Mouse (Mus musculus): Measurements from ENCODE around the gene M1ap. TPM values are rescaled to one million over a fixed set of nuclear protein-coding genes. Genes with fewer than 3 reads are reported as not detected.

Gene M1ap
- polyA plus RNA-seq, 1 experiment from 2014 or later, result 8.2 TPM

DNA sequence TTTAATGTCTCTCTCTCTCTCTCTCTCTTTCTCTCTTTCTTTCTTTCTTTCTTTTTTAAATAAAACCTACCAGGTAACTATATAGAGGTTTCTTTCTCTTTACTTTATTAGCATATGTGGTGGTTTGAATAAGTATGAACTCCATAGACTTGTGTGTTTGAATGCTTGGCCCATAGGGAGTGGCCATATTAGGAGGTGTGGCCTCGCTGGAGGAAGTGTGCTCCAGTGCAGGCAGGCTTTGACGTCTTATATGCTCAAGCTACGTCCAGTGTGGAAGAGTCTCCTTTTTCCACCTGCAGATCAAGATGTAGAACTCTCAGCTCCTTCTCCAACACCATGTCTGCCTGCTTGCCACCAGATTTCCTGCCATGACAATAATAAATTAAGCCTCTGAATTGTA, 72.3 kb downstream of the M1ap start:
- WGBS, result 64% methylated on average over 3 of the region's 3 CpGs
- no peak overlapping the region for H3K27ac ChIP-seq (ENCODE audit: low read depth, low read length)
- no peaks in the 10 kb centered on the region for H3K27me3 ChIP-seq (replicated peaks; ENCODE audit: control insufficient read depth, insufficient read depth, low read length)
- no peak for DNase-seq (ENCODE audit: low spot score)
- H3K4me3 ChIP-seq (ENCODE audit: low read depth, low read length), result no peak overlapping the region
- peaks cover 40% of the 10 kb centered on the region for H3K4me1 ChIP-seq (replicated peaks; ENCODE audit: control insufficient read depth, insufficient read depth, low read length)
- no peak overlapping the region for H3K4me2 ChIP-seq
- ATAC-seq (replicated peaks; ENCODE audit: low FRiP score), result no peak
- H3K9ac ChIP-seq (ENCODE audit: low read depth, low read length), result no peak overlapping the region
- H3K9me3 ChIP-seq (ENCODE audit: control insufficient read depth, low read length), result no peaks in the 10 kb centered on the region
- no peaks in the 10 kb centered on the region for H3K36me3 ChIP-seq (ENCODE audit: control insufficient read depth, insufficient read depth, low read length)

DNA sequence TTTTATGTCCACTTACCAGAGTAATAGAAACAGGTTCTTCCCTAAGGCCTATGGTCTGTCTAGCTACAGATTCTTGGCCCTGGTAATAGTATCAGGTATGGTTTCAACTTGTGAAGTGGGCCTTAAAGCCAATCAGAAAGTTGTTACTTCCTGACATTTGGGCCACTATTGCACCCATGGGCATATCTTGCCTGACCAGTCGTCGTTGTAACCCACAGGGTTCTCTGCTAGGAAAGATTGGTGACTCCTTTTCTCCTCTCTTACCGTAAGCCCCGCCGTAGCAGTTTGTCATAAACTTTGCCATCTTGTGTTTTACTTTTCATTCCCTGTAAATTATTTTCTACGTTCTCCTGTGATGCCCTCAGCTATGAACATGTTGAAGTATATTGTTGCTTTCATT, 73.4 kb downstream of the M1ap start:
- no peaks in the 10 kb centered on the region for H3K27me3 ChIP-seq (replicated peaks; ENCODE audit: control insufficient read depth, insufficient read depth, low read length)
- DNase-seq (ENCODE audit: low spot score) (no peak), ATAC-seq (replicated peaks; ENCODE audit: low FRiP score) (peak; percentile 64)
- H3K27ac ChIP-seq (ENCODE audit: low read depth, low read length), result peak overlapping the region; percentile 45; the same call in 1 of the 2 replicates
- 51% methylated on average over 6 of the region's 6 CpGs for WGBS
- no peak overlapping the region for H3K4me2 ChIP-seq
- H3K9me3 ChIP-seq (ENCODE audit: control insufficient read depth, low read length), result no peaks in the 10 kb centered on the region
- no peak overlapping the region for H3K9ac ChIP-seq (ENCODE audit: low read depth, low read length)
- H3K36me3 ChIP-seq (ENCODE audit: control insufficient read depth, insufficient read depth, low read length), result no peaks in the 10 kb centered on the region
- H3K4me1 ChIP-seq (replicated peaks; ENCODE audit: control insufficient read depth, insufficient read depth, low read length), result peaks cover 39% of the 10 kb centered on the region
- no peak overlapping the region for H3K4me3 ChIP-seq (ENCODE audit: low read depth, low read length)

DNA sequence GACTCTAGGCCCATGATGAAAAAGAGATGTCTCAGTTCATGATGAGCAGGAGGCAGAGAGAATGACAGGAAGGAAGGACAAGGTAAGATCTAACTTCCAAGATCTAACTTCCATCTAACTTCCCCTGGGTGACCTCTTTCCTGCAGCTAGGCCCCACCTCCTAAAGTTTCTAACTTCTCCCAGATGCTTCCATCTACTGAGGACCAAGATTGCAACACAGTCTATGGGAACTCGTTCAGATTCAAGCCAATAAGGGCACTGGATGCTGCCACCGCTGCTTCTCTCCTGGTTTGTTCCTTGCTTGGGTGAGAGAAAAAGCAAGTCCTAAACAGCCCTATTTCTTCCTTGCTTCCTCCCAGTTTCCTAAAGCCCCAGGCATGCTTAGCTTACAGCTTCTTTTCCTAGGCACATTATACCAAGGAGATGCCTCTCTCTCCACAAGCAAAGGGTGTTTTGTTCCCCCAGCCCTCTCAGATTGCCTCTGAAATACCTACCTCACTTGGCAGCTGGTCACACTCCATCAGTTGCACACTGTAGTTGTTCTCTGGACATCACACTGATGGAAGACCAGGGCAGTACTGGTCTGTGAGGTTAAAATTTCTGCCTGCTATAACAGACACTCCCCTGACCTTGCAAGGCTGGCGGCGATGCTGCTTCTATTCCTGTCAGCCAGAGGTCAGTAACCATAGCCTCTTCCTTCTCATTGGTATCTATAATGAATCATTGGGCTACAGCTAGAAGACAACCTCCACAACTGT, 74.3 kb downstream of the M1ap start:
- Histone ChIP-seq H3K36me3 (ENCODE audit: control insufficient read depth, insufficient read depth, low read length) (no peaks in the 10 kb centered on the region), H3K9me3 (ENCODE audit: control insufficient read depth, low read length) (no peaks in the 10 kb centered on the region), H3K4me2 (no peak overlapping the region), H3K27ac (ENCODE audit: low read depth, low read length) (no peak overlapping the region), H3K27me3 (replicated peaks; ENCODE audit: control insufficient read depth, insufficient read depth, low read length) (no peaks in the 10 kb centered on the region), H3K9ac (ENCODE audit: low read depth, low read length) (no peak overlapping the region), H3K4me3 (ENCODE audit: low read depth, low read length) (no peak overlapping the region), H3K4me1 (replicated peaks; ENCODE audit: control insufficient read depth, insufficient read depth, low read length) (peaks cover 37% of the 10 kb centered on the region)
- 69% methylated on average over 4 of the region's 4 CpGs for WGBS
- no peak for DNase-seq (ENCODE audit: low spot score)
- ATAC-seq (replicated peaks; ENCODE audit: low FRiP score), result no peak

DNA sequence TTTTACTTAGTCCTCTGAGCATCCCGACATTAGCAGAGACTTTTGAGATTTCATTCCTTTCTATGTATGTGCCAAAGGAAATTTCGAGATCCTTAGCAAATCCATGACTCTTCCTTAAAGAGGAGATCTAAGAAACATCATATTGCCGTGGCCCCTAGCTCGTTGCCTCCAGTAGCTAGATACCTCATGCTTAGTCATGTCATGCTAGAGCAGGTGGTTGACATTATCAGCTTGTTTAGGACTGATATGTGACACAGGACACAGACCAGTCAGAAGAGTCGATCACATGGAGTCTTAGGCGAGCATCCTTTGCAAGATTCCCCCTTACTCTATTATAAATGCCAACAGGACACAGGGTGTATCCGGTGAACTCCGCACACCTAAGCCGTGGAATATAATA, 76.3 kb downstream of the M1ap start:
- no peak overlapping the region for H3K27ac ChIP-seq (ENCODE audit: low read depth, low read length)
- H3K9ac ChIP-seq (ENCODE audit: low read depth, low read length), result no peak overlapping the region
- no peak overlapping the region for H3K4me2 ChIP-seq
- H3K9me3 ChIP-seq (ENCODE audit: control insufficient read depth, low read length), result no peaks in the 10 kb centered on the region
- no peak overlapping the region for H3K4me3 ChIP-seq (ENCODE audit: low read depth, low read length)
- WGBS, result 73% methylated on average over 9 of the region's 9 CpGs
- no peaks in the 10 kb centered on the region for H3K36me3 ChIP-seq (ENCODE audit: control insufficient read depth, insufficient read depth, low read length)
- peaks cover 35% of the 10 kb centered on the region for H3K4me1 ChIP-seq (replicated peaks; ENCODE audit: control insufficient read depth, insufficient read depth, low read length)
- peak; percentile 73 for ATAC-seq (replicated peaks; ENCODE audit: low FRiP score)
- no peak for DNase-seq (ENCODE audit: low spot score)
- 0 out of 2 replicates have a peak, but pooled peaks cover under 1% of the 10 kb centered on the region for H3K27me3 ChIP-seq (replicated peaks; ENCODE audit: control insufficient read depth, insufficient read depth, low read length)

DNA sequence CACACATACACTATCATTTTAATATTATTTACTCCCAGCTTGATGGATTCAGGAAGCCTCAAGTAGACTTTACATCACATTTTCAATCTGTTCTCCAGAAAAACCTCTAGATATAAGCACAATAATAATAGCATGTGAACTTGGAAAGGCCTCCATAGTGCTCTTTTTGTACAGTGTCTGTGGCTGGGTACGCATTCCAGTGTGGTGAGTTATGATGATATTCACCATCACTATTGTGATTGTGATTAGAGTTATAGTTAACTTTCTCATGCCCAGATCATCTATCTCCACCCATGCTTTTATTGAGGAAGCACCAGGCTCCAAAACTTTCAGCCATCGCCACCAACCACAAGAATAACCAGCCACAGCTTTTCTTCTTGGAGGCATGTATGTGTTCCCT, 77.1 kb downstream of the M1ap start:
- H3K4me2 ChIP-seq, result no peak overlapping the region
- peaks cover 39% of the 10 kb centered on the region for H3K4me1 ChIP-seq (replicated peaks; ENCODE audit: control insufficient read depth, insufficient read depth, low read length)
- H3K4me3 ChIP-seq (ENCODE audit: low read depth, low read length), result no peak overlapping the region
- no peaks in the 10 kb centered on the region for H3K36me3 ChIP-seq (ENCODE audit: control insufficient read depth, insufficient read depth, low read length)
- no peak overlapping the region; the same call in 1 of the 2 replicates for H3K27ac ChIP-seq (ENCODE audit: low read depth, low read length)
- no peak for DNase-seq (ENCODE audit: low spot score)
- no peak for ATAC-seq (replicated peaks; ENCODE audit: low FRiP score)
- no peak overlapping the region for H3K9ac ChIP-seq (ENCODE audit: low read depth, low read length)
- no peaks in the 10 kb centered on the region for H3K9me3 ChIP-seq (ENCODE audit: control insufficient read depth, low read length)
- H3K27me3 ChIP-seq (replicated peaks; ENCODE audit: control insufficient read depth, insufficient read depth, low read length), result 0 out of 2 replicates have a peak, but pooled peaks cover 5% of the 10 kb centered on the region
- WGBS, result 86% methylated on average over 2 of the region's 2 CpGs

DNA sequence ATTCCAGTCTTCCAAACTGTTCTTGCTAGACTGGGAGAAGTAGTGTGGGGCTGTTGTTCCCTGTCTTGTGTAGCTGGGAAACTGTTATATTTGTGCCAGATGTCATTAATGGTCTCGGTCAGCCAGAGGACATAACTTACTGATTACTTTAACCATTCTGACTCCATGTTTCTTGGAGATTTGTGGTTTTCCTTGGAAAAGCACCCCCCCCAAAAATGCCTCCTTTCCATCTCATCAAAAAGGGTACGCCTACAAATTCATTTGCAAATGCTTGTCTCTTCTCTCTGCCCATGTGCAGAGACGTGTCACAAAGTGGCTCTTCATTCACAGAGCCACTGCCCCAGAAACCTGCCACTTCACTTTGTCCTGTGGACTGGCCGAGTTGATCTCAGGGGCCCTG, 77.7 kb downstream of the M1ap start:
- Histone ChIP-seq H3K4me3 (ENCODE audit: low read depth, low read length) (no peak overlapping the region), H3K9ac (ENCODE audit: low read depth, low read length) (no peak overlapping the region), H3K27ac (ENCODE audit: low read depth, low read length) (no peak overlapping the region), H3K4me1 (replicated peaks; ENCODE audit: control insufficient read depth, insufficient read depth, low read length) (peaks cover 36% of the 10 kb centered on the region), H3K4me2 (no peak overlapping the region), H3K36me3 (ENCODE audit: control insufficient read depth, insufficient read depth, low read length) (no peaks in the 10 kb centered on the region), H3K27me3 (replicated peaks; ENCODE audit: control insufficient read depth, insufficient read depth, low read length) (0 out of 2 replicates have a peak, but pooled peaks cover 5% of the 10 kb centered on the region), H3K9me3 (ENCODE audit: control insufficient read depth, low read length) (no peaks in the 10 kb centered on the region)
- DNase-seq (ENCODE audit: low spot score), result no peak
- WGBS, result 55% methylated on average over 4 of the region's 4 CpGs
- no peak for ATAC-seq (replicated peaks; ENCODE audit: low FRiP score)

DNA sequence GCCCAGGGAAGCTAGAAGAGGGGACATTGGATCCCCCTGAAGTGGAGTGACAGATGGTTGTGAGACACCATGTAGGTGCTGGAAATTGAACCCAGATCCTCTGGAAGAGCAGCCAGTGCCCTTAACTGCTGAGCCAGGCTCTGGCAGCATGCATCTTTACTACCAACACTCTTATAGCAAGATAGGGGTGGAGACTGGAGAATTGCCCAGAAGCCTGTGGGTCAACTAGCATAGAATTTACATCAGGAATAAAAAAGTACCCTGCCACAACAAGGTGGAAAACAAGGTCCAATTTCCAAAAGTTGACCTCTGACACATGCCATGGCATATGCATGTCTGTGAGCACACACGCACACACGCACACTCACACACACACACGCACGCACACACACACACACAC, 78.5 kb downstream of the M1ap start:
- Histone ChIP-seq H3K27me3 (replicated peaks; ENCODE audit: control insufficient read depth, insufficient read depth, low read length) (peaks cover 9% of the 10 kb centered on the region; the same call in 1 of the 2 replicates), H3K4me3 (ENCODE audit: low read depth, low read length) (no peak overlapping the region), H3K27ac (ENCODE audit: low read depth, low read length) (no peak overlapping the region), H3K36me3 (ENCODE audit: control insufficient read depth, insufficient read depth, low read length) (no peaks in the 10 kb centered on the region), H3K9me3 (ENCODE audit: control insufficient read depth, low read length) (no peaks in the 10 kb centered on the region), H3K4me2 (no peak overlapping the region), H3K4me1 (replicated peaks; ENCODE audit: control insufficient read depth, insufficient read depth, low read length) (peaks cover 31% of the 10 kb centered on the region), H3K9ac (ENCODE audit: low read depth, low read length) (no peak overlapping the region)
- DNase-seq (ENCODE audit: low spot score) (no peak), ATAC-seq (replicated peaks; ENCODE audit: low FRiP score) (no peak)
- WGBS, result 93% methylated on average over 4 of the region's 4 CpGs

DNA sequence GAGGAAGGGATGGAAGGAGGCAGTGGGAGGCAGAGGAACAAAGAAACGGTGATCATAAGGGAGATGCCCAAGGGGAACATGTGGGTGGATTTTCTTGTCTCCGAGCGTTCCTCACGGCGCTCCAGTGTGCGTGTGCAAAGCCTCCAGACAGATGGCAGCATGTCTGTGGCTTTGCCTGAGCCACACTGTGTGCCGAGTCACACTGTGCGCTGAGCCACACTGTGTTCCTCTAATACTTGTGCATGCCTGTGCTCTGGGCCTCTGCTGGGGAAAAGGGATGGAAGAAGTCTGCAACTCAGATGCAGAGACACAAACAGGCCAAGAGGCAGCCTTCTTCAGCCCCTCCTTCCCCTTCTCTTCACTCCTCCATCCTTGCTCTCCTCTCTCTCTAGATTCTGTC, 80.6 kb downstream of the M1ap start:
- Histone ChIP-seq H3K27me3 (replicated peaks; ENCODE audit: control insufficient read depth, insufficient read depth, low read length) (peaks cover 23% of the 10 kb centered on the region), H3K36me3 (ENCODE audit: control insufficient read depth, insufficient read depth, low read length) (no peaks in the 10 kb centered on the region), H3K4me1 (replicated peaks; ENCODE audit: control insufficient read depth, insufficient read depth, low read length) (peaks cover 23% of the 10 kb centered on the region), H3K4me3 (ENCODE audit: low read depth, low read length) (no peak overlapping the region), H3K9me3 (ENCODE audit: control insufficient read depth, low read length) (no peaks in the 10 kb centered on the region), H3K9ac (ENCODE audit: low read depth, low read length) (no peak overlapping the region), H3K4me2 (no peak overlapping the region), H3K27ac (ENCODE audit: low read depth, low read length) (no peak overlapping the region)
- ATAC-seq (replicated peaks; ENCODE audit: low FRiP score) (no peak), DNase-seq (ENCODE audit: low spot score) (no peak)
- whole genome bisulfite sequencing, result 70% methylated on average over 8 of the region's 8 CpGs

DNA sequence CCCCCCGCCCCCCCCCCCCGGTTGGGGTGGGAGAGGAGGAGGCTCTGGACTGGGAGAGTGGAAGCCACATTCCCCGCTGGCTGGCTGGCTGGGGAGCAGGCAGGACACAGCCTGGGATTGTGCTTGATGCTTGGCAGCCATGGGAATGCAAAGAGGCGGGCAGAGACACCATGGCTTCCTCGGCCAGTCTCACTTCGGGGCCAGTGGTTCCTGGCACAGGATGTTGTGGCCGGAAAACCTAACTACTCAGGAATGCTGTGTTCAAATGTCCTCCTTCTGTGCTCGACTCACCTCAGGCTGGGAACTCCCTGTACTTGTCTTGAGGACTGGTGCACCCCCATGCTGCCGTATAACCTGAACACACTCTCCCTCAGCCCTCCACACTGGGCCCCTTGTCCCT, 81.0 kb downstream of the M1ap start:
- H3K27ac ChIP-seq (ENCODE audit: low read depth, low read length), result no peak overlapping the region
- no peak overlapping the region for H3K4me2 ChIP-seq
- peaks cover 23% of the 10 kb centered on the region for H3K4me1 ChIP-seq (replicated peaks; ENCODE audit: control insufficient read depth, insufficient read depth, low read length)
- WGBS, result 38% methylated on average over 7 of the region's 9 CpGs
- H3K27me3 ChIP-seq (replicated peaks; ENCODE audit: control insufficient read depth, insufficient read depth, low read length), result peaks cover 23% of the 10 kb centered on the region
- H3K36me3 ChIP-seq (ENCODE audit: control insufficient read depth, insufficient read depth, low read length), result no peaks in the 10 kb centered on the region
- no peak overlapping the region for H3K9ac ChIP-seq (ENCODE audit: low read depth, low read length)
- H3K9me3 ChIP-seq (ENCODE audit: control insufficient read depth, low read length), result no peaks in the 10 kb centered on the region
- H3K4me3 ChIP-seq (ENCODE audit: low read depth, low read length), result no peak overlapping the region
- DNase-seq (ENCODE audit: low spot score), result no peak
- no peak for ATAC-seq (replicated peaks; ENCODE audit: low FRiP score)

Data from liver, embryonic 11.5 days (tissue).